Mouse (Mus musculus): ENCODE results near the gene Dcdc2b.

DNA sequence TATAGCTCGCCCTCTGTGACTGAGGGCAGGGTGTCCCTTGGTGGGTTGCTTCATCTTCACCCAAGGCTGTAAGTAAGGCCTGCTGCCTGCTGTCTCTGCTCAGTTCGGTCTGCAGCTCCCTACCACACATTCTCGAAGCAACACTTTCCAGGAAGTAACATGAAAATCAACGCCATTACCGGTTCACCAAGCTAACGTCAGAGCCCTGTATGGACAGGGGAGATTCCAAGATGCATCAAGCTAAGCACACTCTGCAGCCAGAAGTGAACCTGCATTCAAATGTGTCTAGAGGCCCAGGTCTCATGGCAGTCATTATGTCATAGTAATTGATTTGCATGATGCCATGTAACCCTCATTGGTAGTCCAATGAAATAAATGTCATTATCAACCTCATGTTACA, 44.0 kb downstream of the Dcdc2b start:
- no peak for TF ChIP-seq CTCF (IDR thresholded peaks at IDR 0.05; ENCODE audit: borderline replicate concordance, insufficient read depth, low read length)
- TF ChIP-seq POLR2A (IDR thresholded peaks at IDR 0.05; ENCODE audit: low read depth, low read length) = no peak

Measured in embryonic fibroblast, embryonic 13.5 days (primary cell).